Mouse (Mus musculus) retina, postnatal 7 days (tissue): ENCODE results near the gene Wdr24.
A peak's percentile ranks its signal among the peaks of the same experiment; 100 is the strongest.

Source experiments
- DNase-seq: peaks from one replicate; pipeline ENCODE4 v3.0.0-alpha.2; 2012; ENCODE audit warnings: low read depth, low spot score

Gene Wdr24

GRCm38 (mm10) chr17:25823452-25823851 is at the start of gene Wdr24:
Wdr24 (plus strand) TSS chr17:25823627.
- peak; percentile 80 for DNase-seq

GRCm38 (mm10) chr17:25775318-25776062 is 47.9 kb upstream of the Wdr24 start:
- DNase-seq: no peak

- no peak for DNase-seq
These were observed 45.5 kb upstream of the Wdr24 start for GRCm38 (mm10) chr17:25777948-25778347.

GRCm38 (mm10) chr17:25781339-25781738 is 42.1 kb upstream of the Wdr24 start:
- no peak for DNase-seq

- DNase-seq: no peak
These were observed 40.3 kb upstream of the Wdr24 start for GRCm38 (mm10) chr17:25783086-25783485.

- DNase-seq: no peak
These were observed 39.4 kb upstream of the Wdr24 start for GRCm38 (mm10) chr17:25783861-25784574.

GRCm38 (mm10) chr17:25785281-25785745 is 38.1 kb upstream of the Wdr24 start, which contains the start of gene Haghl:
Haghl (minus strand) TSS chr17:25785673.
- DNase-seq: peak; percentile 93

GRCm38 (mm10) chr17:25786280-25786679 is 37.1 kb upstream of the Wdr24 start, which contains the start of gene Ccdc78:
Ccdc78 (plus strand) TSS chr17:25786580.
- DNase-seq: no peak

GRCm38 (mm10) chr17:25786781-25787504 is 36.5 kb upstream of the Wdr24 start:
- no peak for DNase-seq

- DNase-seq: no peak
These were observed 32.0 kb upstream of the Wdr24 start for GRCm38 (mm10) chr17:25791320-25791842.

- DNase-seq: peak; percentile 82
These were observed 31.4 kb upstream of the Wdr24 start for GRCm38 (mm10) chr17:25791843-25792527.

GRCm38 (mm10) chr17:25792615-25793014 is 30.8 kb upstream of the Wdr24 start, which contains the start of gene Fam173a:
Fam173a (minus strand) TSS chr17:25792901.
- DNase-seq: no peak

- DNase-seq: no peak
These were observed 29.2 kb upstream of the Wdr24 start for GRCm38 (mm10) chr17:25794197-25794596.

- no peak for DNase-seq
These were observed 28.4 kb upstream of the Wdr24 start for GRCm38 (mm10) chr17:25794998-25795397.

- DNase-seq: no peak
These were observed 27.8 kb upstream of the Wdr24 start, which contains the start of gene AC134908.4 for GRCm38 (mm10) chr17:25795609-25796092. AC134908.4 (minus strand) TSS chr17:25795659.

- DNase-seq: no peak
These were observed 27.1 kb upstream of the Wdr24 start for GRCm38 (mm10) chr17:25796211-25796771.

- no peak for DNase-seq
These were observed 26.5 kb upstream of the Wdr24 start, which contains the start of gene Metrn for GRCm38 (mm10) chr17:25796951-25797369. Metrn (minus strand) TSS chr17:25797136.

- no peak for DNase-seq
These were observed 22.4 kb upstream of the Wdr24 start for GRCm38 (mm10) chr17:25801029-25801428.

GRCm38 (mm10) chr17:25802825-25803517 is 20.5 kb upstream of the Wdr24 start:
- DNase-seq: no peak

- DNase-seq: no peak
These were observed 16.9 kb upstream of the Wdr24 start for GRCm38 (mm10) chr17:25806507-25806906.
